Mouse (Mus musculus): ENCODE data around the gene Ddi2. TPM values are rescaled to one million over a fixed set of nuclear protein-coding genes. Genes with fewer than 3 reads are reported as not detected.

The Ddi2 gene
- total RNA-seq, 2 experiments from 2014 or later, result 31.1 to 31.9 TPM

GRCm38 (mm10) chr4:141742381-141742780 is 19.2 kb upstream of the Ddi2 start:
- DNase-seq (ENCODE audit: low spot score in 2 of 2), result no peak

- DNase-seq (ENCODE audit: low spot score in 2 of 2), result no peak
Measured at GRCm38 (mm10) chr4:141741856-141742255, 18.6 kb upstream of the Ddi2 start.

- DNase-seq (ENCODE audit: low spot score in 2 of 2), result no peak
Measured at GRCm38 (mm10) chr4:141738015-141738414, 14.8 kb upstream of the Ddi2 start.

GRCm38 (mm10) chr4:141736856-141737255 is 13.6 kb upstream of the Ddi2 start:
- DNase-seq (ENCODE audit: low spot score in 2 of 2), result no peak

GRCm38 (mm10) chr4:141735206-141735560 is 12.0 kb upstream of the Ddi2 start:
- no peak for DNase-seq (ENCODE audit: low spot score in 2 of 2)

GRCm38 (mm10) chr4:141734446-141735205 is 11.4 kb upstream of the Ddi2 start:
- peak; percentile 82 to 90 for DNase-seq (ENCODE audit: low spot score in 2 of 2)

- DNase-seq (ENCODE audit: low spot score in 2 of 2), result no peak
Measured at GRCm38 (mm10) chr4:141731766-141732165, 8.5 kb upstream of the Ddi2 start.

- no peak for DNase-seq (ENCODE audit: low spot score in 2 of 2)
Measured at GRCm38 (mm10) chr4:141730401-141730800, 7.2 kb upstream of the Ddi2 start.

- no peak for DNase-seq (ENCODE audit: low spot score in 2 of 2)
Measured at GRCm38 (mm10) chr4:141729266-141729665, 6.0 kb upstream of the Ddi2 start.

- DNase-seq (ENCODE audit: low spot score in 2 of 2), result no peak
Measured at GRCm38 (mm10) chr4:141725738-141726137, 2.5 kb upstream of the Ddi2 start.

- no peak for DNase-seq (ENCODE audit: low spot score in 2 of 2)
Measured at GRCm38 (mm10) chr4:141725277-141725676, 2.1 kb upstream of the Ddi2 start.

GRCm38 (mm10) chr4:141724594-141724993 is 1.4 kb upstream of the Ddi2 start:
- DNase-seq (ENCODE audit: low spot score in 2 of 2), result no peak

- peak in 1 of 2 experiments; percentile 18 for DNase-seq (ENCODE audit: low spot score in 2 of 2)
Measured at GRCm38 (mm10) chr4:141723673-141724068, 452 bp upstream of the Ddi2 start.

GRCm38 (mm10) chr4:141721961-141722360 is 1.3 kb downstream of the Ddi2 start:
- no peak for DNase-seq (ENCODE audit: low spot score in 2 of 2)

- no peak for DNase-seq (ENCODE audit: low spot score in 2 of 2)
Measured at GRCm38 (mm10) chr4:141720761-141721523, 2.3 kb downstream of the Ddi2 start.

- DNase-seq (ENCODE audit: low spot score in 2 of 2), result no peak
Measured at GRCm38 (mm10) chr4:141719304-141719703, 3.9 kb downstream of the Ddi2 start.

GRCm38 (mm10) chr4:141717633-141718032 is 5.6 kb downstream of the Ddi2 start:
- no peak for DNase-seq (ENCODE audit: low spot score in 2 of 2)

GRCm38 (mm10) chr4:141715027-141715426 is 8.2 kb downstream of the Ddi2 start:
- DNase-seq (ENCODE audit: low spot score in 2 of 2), result no peak

- DNase-seq (ENCODE audit: low spot score in 2 of 2), result no peak
Measured at GRCm38 (mm10) chr4:141713598-141714142, 9.5 kb downstream of the Ddi2 start.

- no peak for DNase-seq (ENCODE audit: low spot score in 2 of 2)
Measured at GRCm38 (mm10) chr4:141711250-141711649, 12.0 kb downstream of the Ddi2 start.

- no peak for DNase-seq (ENCODE audit: low spot score in 2 of 2)
Measured at GRCm38 (mm10) chr4:141708971-141709370, 14.2 kb downstream of the Ddi2 start.

GRCm38 (mm10) chr4:141708005-141708404 is 15.2 kb downstream of the Ddi2 start:
- no peak for DNase-seq (ENCODE audit: low spot score in 2 of 2)
